Mouse (Mus musculus) left cerebral cortex, adult 8-10 months (tissue): ENCODE data around the gene Barx2. TPM values are rescaled to one million over a fixed set of nuclear protein-coding genes. Genes with fewer than 3 reads are reported as not detected.
"Not testable (repeated sequence)": the region's sequence is repeated elsewhere in the genome, so short reads cannot be mapped to it uniquely, and the experiment has no call there.

ENCODE experiments used
- DNase-seq, 2 experiments: peaks; one replicate each; pipeline ENCODE4 v3.0.0; 2022; ENCODE audit warnings: low spot score in 2 of 2
- total RNA-seq, 4 experiments: library from RNA; stranded (reverse); gene quantifications; 2 replicates each; pipeline ENCODE4 v1.2.4; 2022

Gene Barx2
- 1 to 10 TPM; 1.5 to 4.9 (median 3.3) TPM for total RNA-seq

- peak; percentile 40 to 57 for DNase-seq
Observed at GRCm38 (mm10) chr9:31912921-31913738, at the start of gene Barx2. Gene Barx2, minus strand, starts transcription at chr9:31913462.

GRCm38 (mm10) chr9:31962265-31962664, 49.0 kb upstream of the Barx2 start:
- no peak for DNase-seq

GRCm38 (mm10) chr9:31960488-31960887, 47.2 kb upstream of the Barx2 start:
- no peak for DNase-seq

DNA sequence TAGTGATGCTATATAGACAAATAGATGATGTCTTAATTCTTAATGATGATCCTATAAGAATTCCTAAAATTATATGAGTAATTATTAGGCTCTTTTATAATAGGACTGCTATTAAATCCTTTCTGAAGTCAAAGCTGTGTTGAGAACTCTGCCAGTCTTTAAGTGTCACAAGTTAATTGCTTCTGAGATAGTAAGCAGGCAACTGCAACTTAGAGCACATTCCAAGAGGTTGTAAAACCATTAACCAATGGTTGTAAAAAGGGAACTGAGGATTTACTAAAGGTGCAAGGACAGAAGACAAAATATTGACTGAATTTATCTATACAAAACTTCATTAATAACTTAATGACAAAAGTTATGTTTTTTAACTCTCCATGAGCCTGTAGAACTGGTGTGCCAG, 44.9 kb upstream of the Barx2 start:
- no peak for DNase-seq

- DNase-seq = no peak
Observed at GRCm38 (mm10) chr9:31950506-31950905, 37.2 kb upstream of the Barx2 start.

GRCm38 (mm10) chr9:31949031-31949430, 35.8 kb upstream of the Barx2 start:
- no peak for DNase-seq

DNA sequence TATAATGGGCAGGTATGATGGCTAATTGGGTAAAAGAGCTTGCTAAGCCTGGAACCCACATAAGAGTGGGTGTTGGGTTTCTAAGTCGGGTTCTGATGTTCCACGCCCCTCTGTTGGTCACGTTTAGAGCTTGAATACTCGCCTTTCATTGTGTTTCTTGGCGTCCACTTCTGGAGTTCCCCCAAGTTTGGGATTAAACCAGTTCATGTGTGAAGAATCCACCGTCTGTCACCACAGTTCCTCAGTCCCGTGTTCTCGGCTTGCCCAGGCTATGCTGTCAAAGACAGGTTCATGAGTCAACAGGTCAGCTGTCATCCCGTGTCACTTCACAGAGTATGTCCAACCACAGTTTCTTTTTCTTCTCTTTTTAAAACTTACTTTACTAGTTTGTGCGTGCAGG, 33.8 kb upstream of the Barx2 start:
- no peak for DNase-seq

DNA sequence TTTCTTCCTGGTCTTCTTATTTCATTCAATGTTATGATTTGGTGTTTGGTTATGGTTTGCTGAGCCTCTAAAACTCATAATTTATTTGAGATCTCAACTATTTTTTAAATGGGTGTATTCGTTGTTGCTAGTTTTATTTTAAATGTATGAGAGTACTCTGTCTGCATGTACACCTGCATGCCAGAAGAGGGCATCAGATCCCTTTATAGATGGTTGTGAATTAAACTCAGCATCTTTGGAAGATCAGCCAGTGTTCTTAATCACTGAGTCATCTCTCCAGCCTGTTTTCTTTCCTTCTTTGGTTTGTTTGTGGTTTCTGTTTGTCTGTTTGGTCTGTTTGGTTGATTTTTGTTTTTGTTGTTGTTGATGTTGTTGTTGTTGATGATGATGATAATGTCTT, 29.1 kb upstream of the Barx2 start:
- no peak for DNase-seq

GRCm38 (mm10) chr9:31936486-31936885, 23.2 kb upstream of the Barx2 start:
- DNase-seq = not testable (repeated sequence)

DNA sequence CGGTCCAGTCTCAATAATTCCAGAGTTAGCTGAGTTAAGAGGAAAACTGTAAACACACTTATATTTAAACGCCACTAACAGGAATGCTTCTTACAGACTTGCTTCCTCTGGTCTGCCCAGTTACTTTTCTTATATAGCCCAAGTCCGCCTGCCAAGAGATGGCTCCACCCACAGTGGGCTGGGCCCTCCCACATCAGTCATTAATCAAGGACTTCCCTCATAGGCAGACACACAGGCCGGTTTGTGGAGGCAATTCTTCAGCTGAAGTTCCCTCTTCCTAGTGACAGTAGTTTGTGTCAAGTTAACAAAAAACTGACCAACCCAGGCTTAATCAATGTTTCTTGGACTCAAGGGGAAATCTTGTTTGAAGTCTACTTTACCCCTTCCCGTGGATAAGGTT, 18.4 kb upstream of the Barx2 start:
- DNase-seq = no peak

DNA sequence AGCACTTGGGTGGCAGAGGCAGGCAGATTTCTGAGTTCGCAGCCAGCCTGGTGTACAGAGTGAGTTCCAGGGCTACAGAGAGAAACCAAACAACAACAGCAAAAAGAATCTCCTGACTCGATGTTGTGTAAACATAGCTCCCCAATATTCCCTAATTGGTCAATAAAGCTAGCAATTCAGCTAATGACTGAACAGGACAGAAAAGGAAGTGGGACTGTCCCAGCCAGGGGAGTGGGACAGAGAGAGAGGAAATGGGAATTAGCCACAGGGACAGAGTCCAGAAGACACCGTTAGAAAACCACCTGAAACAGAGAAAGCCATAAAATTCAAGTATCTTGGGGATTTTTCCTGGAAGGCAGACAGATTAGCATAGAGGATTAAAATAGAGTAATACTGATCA, 18.0 kb upstream of the Barx2 start:
- DNase-seq = no peak

DNA sequence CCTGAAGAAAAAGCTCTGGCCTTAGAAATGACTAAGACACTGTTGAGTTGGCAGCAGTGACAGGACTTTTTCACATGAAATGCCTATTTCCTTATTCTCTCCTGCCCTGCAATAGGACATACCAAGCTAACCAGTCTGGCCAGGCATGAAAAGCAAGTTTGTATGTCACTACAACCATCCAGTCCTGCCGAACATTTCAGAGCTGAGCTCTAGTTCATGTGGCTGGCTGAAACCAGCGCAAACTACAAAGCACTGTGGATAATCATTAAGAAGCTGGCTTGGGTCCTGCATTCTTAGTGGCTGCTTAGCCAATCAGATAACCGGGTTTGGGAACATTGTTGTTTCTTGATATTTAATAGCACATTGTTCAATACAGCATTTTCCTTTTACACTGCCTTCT, 13.5 kb upstream of the Barx2 start:
- DNase-seq = no peak

DNA sequence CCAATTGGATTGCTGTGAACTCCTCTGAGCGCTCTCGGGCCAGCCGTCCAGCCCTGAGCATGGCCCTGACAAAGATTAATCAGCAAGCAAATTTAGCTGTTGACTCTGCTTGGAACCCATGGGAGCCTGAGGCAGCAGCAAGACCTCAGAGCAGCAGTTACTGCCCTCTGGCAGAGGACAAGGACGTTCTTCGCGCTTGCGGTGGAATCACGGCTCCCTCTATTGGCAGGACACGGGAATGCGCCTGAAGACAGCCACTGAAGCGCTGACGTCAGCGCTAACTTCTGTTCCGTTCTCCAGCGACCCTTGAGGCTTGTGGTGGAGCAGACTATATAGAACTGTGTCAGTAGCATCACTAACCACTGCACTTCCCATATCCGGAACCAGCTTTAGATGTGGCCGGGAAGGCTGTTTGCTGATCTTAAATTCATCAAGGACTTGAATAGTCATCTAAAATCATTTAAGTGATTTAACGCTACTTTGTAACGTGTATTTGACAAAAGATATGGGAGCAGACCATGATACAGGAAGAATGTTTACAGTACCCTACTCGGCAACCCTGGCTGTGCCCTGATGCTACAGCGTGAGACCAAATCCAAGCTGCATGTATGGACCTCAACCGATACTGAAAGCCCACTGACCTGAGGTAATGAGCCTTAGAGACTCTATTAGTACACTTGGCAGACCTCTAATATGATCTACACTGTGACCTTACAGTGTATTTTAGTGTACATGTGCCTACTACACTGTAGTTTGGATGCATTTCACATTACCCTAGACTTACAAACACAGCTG, 12.8 kb upstream of the Barx2 start:
- DNase-seq = peak; percentile 37 to 78

DNA sequence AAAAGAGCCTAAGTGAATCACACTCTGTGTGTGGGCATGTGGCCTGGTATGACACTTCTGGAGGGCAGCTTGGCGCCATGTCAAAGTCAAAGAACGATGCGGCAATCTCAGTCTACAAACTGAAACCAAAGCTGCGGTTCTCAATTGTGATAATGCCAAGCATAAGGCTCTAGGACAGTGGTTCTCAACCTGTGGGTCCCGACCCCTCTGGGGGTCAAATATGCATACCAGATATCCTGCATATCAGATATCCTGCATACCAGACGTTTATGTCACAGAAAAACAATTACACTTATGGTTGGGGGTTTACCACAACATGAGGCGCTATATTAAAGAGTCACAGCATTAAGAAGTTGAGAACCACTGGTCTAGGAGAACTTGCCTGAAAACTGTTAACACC, 10.3 kb upstream of the Barx2 start:
- no peak for DNase-seq

DNA sequence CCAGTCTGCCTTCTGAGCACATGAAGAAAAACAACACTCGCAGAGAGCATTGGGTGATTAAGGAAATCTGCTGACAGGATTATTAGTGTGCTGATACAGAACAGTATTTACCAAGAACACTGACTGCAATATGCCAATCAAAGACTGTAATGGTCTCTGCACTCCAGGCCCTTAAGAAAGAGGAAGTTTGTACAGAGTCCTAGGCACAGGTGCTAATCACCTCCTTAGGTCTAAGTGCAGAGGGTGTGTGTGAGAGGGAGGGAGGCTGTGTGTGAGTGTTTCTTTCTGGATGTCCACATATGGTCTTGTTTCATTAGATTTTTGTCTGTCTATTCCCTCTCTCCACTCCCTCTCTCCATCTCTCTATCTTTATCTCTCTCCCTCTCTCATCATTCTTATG, 6.5 kb upstream of the Barx2 start:
- DNase-seq = no peak

GRCm38 (mm10) chr9:31916421-31916820, 3.2 kb upstream of the Barx2 start:
- no peak for DNase-seq

GRCm38 (mm10) chr9:31914871-31915270, 1.6 kb upstream of the Barx2 start:
- DNase-seq = peak in 1 of 2 experiments; percentile 8

DNA sequence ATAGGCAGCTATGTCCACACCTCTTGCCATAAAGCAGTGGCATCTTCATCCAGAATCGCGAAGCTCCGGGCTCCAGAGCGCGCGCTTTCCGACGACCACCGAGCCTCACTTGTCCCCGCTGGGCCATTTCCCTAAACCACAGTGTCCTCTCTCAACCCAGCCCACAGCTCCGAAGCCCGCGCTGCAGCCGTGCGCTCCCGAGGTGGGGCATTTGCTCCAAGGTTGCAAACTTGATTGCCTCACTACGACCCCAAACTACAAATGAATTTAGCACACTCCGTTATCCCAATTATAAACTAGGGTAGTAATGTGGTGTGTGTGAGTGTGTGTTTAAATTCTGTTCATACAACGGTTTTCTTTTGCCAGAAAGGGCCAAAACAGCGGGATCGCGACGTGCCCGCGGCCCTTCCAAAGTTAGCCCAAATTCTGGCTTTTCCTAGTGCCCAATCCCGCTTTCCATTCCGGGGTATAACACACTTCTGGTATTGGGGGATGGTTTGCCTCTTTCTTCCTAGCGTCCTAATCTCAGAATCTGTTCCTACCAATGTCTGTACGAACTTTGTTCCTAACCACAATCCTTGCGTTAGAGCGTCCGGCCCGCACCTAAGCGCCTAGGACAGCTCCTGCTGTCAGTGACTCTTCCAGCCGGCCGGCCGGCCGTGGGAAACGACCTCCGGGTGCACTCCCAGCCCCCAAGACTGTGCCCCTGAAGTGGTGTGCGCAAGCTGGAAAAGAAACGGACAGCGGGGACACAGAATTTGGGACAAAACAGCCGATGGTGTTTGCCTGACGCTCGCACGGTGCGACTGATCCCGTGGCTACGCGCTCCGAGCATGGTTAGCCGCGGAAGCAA, 703 bp upstream of the Barx2 start:
- no peak for DNase-seq

DNA sequence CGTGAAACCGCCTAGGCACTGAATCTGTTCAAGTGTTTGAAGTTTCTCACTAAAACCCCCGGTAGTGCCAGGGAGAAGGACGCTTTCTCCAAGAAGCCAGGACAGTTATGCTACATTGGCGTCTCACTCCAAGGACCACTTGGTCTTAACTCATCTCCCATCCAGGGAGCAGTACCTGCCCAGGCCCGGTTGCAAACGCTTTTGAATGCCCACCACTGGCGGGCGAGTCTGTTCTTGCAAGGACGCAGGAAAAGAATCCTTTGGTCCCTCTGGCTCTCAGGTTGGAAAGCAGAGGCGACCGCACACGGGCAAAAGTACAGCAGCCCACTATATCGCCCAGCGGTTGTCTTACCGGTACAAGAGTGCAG, 725 bp downstream of the Barx2 start:
- no peak for DNase-seq

GRCm38 (mm10) chr9:31910221-31910620, 3.0 kb downstream of the Barx2 start:
- no peak for DNase-seq

DNA sequence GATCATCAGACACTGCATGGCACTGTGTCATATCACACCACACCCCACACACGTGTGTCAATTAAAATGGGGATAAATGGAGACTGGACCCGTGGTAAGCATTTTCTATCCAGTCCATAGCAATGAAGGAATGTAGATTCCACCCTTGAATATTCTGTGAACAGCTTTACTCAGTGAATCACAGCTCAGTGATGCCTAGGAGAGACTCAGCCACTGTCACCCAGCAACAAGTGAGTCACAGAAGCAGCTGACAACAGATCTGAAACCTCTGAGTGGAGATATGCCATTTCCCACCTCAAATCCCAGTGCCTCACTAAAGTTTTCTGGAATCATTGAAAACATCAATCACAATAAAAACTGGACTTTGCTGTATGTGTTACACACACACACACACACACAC, 11.5 kb downstream of the Barx2 start:
- DNase-seq = no peak

DNA sequence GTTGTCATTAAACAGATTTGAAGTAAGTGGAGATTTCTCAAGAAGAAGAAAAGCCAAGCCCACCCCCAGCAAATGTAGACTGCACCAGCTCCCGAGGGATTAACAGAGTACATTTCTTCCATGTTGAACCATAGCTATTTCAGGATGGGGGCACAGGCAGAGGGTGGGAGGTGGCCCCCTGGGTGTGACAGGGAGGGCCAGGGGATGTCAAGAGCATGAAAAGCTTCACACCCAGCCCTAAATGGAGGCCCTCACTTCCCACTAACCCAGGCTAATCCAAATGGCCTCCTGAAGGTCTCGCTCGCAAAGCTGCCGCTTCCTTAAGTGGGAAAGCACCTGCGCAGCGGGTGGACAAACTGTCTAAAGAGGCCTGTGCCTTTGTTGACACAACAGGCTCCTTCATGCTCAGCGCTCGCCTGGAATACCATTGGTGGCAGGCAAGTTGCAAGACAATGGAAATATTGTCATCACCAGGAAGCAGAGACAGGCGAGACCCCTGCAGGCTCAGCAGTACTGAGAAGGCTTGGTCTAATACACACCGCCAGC, 18.4 kb downstream of the Barx2 start:
- DNase-seq = no peak
